Mouse (Mus musculus): ENCODE results near the gene Cdc5l. TPM values are rescaled to one million over a fixed set of nuclear protein-coding genes. Genes with fewer than 3 reads are reported as not detected.
"Not testable (repeated sequence)": the region's sequence is repeated elsewhere in the genome, so short reads cannot be mapped to it uniquely, and the experiment has no call there.

The Cdc5l gene
- polyA plus RNA-seq, 1 experiment = not detected

DNA sequence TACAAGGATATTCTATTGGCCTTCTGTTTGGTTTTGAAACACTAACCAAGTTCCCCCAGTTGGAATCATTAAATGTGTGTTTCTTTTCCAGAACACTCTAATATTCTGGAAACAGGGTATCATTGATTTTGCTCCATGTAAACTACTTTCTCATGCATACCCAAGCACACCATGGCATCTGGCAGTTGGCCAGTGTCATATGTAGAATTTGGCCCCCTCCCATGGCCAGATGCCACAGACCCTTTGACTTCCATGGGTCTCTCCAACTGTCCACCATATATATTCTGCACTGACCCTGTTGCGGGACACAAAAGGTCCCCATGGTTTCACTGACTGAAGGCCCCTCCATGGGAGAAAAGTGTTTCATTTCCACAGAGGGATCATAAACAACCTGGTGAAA, 18.7 kb upstream of the Cdc5l start:
- H3K4me1 ChIP-seq (ENCODE audit: control insufficient read depth, insufficient read depth, low read length) = peaks cover 5% of the 10 kb centered on the region; the same call in 1 of the 2 replicates
- H3K27ac ChIP-seq (ENCODE audit: insufficient read depth, low read depth, low read length) = no peak overlapping the region
- WGBS = 100% methylated on average over 1 of the region's 1 CpGs
- no peak overlapping the region for H3K4me3 ChIP-seq (ENCODE audit: insufficient read depth, low read depth, low read length)
- no peak for TF ChIP-seq CTCF (IDR thresholded peaks at IDR 0.05; ENCODE audit: insufficient read depth, low read depth, low read length)
- TF ChIP-seq POLR2A (IDR thresholded peaks at IDR 0.05; ENCODE audit: insufficient read depth, low read depth, low read length) = no peak

DNA sequence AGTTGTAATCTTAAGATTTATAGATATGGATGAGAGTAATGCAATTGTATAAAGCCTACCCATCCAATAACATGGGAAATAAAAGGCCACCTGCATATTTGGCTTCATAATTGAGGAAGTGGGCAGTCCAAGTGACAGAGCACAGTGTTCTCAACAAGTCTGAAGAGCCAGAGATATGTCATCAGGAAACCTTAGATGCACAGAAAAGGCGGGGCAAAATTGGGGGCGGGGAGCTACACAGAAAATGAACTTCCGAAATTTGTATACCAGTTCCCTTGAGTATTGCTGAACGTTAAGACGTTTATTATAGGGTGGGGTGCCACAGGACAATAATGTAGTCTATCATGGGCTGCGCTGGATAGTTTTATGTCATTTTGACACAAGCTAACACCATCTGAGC, 16.6 kb upstream of the Cdc5l start:
- WGBS = 83% methylated on average over 6 of the region's 6 CpGs
- no peaks in the 10 kb centered on the region for H3K4me1 ChIP-seq (ENCODE audit: control insufficient read depth, insufficient read depth, low read length)
- H3K4me3 ChIP-seq (ENCODE audit: insufficient read depth, low read depth, low read length) = no peak overlapping the region
- TF ChIP-seq POLR2A (IDR thresholded peaks at IDR 0.05; ENCODE audit: insufficient read depth, low read depth, low read length) (no peak), CTCF (IDR thresholded peaks at IDR 0.05; ENCODE audit: insufficient read depth, low read depth, low read length) (no peak)
- no peak overlapping the region for H3K27ac ChIP-seq (ENCODE audit: insufficient read depth, low read depth, low read length)

DNA sequence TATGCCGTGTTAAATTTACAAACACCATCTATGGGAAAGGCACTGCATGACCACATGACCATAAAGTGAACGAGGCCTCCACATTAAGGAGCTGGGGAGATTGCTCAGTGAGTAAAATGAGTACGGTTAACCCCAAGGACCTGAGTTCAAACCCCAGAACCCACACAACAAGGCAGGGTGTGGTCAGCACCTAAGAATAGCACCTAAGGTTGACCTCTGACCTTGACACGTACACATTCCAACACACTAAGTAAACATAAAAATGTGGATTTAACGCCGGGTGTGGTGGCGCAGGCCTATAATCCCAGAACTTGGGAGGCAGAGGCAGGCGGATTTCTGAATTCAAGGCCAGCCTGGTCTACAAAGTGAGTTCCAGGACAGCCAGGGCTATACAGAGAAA, 16.0 kb upstream of the Cdc5l start:
- H3K4me1 ChIP-seq (ENCODE audit: control insufficient read depth, insufficient read depth, low read length) = no peaks in the 10 kb centered on the region
- 97% methylated on average over 8 of the region's 8 CpGs for WGBS
- H3K4me3 ChIP-seq (ENCODE audit: insufficient read depth, low read depth, low read length) = no peak overlapping the region
- H3K27ac ChIP-seq (ENCODE audit: insufficient read depth, low read depth, low read length) = no peak overlapping the region
- TF ChIP-seq POLR2A (IDR thresholded peaks at IDR 0.05; ENCODE audit: insufficient read depth, low read depth, low read length) = no peak
- TF ChIP-seq CTCF (IDR thresholded peaks at IDR 0.05; ENCODE audit: insufficient read depth, low read depth, low read length) = no peak

DNA sequence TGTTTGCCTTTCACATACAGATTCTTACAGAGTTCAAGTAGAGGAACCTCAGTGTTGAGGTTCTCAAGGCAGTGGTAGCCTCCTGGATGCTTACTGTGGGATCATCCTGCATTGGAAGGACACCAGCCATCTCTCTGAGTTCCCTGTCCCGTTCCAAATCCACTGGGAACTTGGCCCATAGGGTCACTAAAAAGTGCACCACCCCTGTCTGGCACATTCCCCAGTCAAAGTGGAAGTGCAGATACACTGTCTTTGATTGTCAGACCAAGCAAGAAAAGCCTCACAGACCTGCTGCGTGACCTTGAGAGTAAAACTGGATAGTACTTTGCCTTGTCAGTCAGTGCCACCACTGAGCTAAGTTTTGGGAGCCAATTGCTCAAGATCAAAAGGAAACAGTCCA, 13.5 kb upstream of the Cdc5l start:
- TF ChIP-seq CTCF (IDR thresholded peaks at IDR 0.05; ENCODE audit: insufficient read depth, low read depth, low read length) (no peak), POLR2A (IDR thresholded peaks at IDR 0.05; ENCODE audit: insufficient read depth, low read depth, low read length) (no peak)
- Histone ChIP-seq H3K4me3 (ENCODE audit: insufficient read depth, low read depth, low read length) (no peak overlapping the region), H3K4me1 (ENCODE audit: control insufficient read depth, insufficient read depth, low read length) (no peaks in the 10 kb centered on the region), H3K27ac (ENCODE audit: insufficient read depth, low read depth, low read length) (no peak overlapping the region)
- 80% methylated on average over 2 of the region's 2 CpGs for WGBS

DNA sequence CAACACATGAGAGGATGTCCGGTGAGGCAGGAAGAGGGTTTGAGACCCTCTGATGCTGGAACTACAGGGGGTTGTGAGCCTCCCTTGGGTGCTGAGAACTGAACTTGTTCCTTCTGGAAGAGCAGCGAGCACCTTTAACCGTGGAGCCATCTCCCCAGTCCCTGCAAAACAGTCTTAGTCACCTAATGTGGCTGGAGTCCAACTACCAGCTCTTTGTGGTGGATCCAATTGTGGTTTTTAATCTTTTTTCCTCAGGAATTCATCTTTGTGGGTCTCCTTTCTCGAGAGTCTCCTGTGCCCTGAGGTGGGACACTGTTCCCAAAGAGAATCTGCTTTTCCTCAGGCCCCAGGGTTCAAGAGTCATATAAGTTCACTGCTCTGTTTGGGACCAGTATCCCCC, 12.4 kb upstream of the Cdc5l start:
- 84% methylated on average over 4 of the region's 4 CpGs for WGBS

DNA sequence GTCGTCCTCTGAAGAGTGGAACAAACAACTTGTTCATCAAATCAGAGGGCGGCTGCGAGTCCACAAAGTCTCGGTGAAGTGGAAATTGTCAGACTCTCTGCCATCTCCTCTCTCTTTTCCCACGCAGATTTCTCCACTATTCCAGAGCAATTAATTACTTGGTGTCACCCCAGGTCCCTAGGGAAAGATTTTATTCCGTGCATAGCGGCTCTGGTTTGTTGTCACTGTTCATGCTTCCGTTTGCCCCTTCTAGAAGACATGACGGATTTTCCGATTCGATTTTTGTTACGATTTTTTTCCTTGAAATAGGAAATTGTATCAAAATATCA, 689 bp upstream of the Cdc5l start:
- TF ChIP-seq POLR2A (IDR thresholded peaks at IDR 0.05; ENCODE audit: insufficient read depth, low read depth, low read length) (no peak), CTCF (IDR thresholded peaks at IDR 0.05; ENCODE audit: insufficient read depth, low read depth, low read length) (no peak)
- Histone ChIP-seq H3K4me3 (ENCODE audit: insufficient read depth, low read depth, low read length) (peak overlapping the region; percentile 59), H3K4me1 (ENCODE audit: control insufficient read depth, insufficient read depth, low read length) (peaks cover 2% of the 10 kb centered on the region; the same call in 1 of the 2 replicates), H3K27ac (ENCODE audit: insufficient read depth, low read depth, low read length) (no peak overlapping the region; the same call in 1 of the 2 replicates)
- WGBS = 4% methylated on average over 12 of the region's 12 CpGs

More for the DNA sequence above, 12.4 kb upstream of the Cdc5l start:
- no peak overlapping the region for H3K4me3 ChIP-seq (ENCODE audit: insufficient read depth, low read depth, low read length)
- no peak overlapping the region for H3K27ac ChIP-seq (ENCODE audit: insufficient read depth, low read depth, low read length)
- no peaks in the 10 kb centered on the region for H3K4me1 ChIP-seq (ENCODE audit: control insufficient read depth, insufficient read depth, low read length)
- TF ChIP-seq CTCF (IDR thresholded peaks at IDR 0.05; ENCODE audit: insufficient read depth, low read depth, low read length) = no peak
- no peak for TF ChIP-seq POLR2A (IDR thresholded peaks at IDR 0.05; ENCODE audit: insufficient read depth, low read depth, low read length)

DNA sequence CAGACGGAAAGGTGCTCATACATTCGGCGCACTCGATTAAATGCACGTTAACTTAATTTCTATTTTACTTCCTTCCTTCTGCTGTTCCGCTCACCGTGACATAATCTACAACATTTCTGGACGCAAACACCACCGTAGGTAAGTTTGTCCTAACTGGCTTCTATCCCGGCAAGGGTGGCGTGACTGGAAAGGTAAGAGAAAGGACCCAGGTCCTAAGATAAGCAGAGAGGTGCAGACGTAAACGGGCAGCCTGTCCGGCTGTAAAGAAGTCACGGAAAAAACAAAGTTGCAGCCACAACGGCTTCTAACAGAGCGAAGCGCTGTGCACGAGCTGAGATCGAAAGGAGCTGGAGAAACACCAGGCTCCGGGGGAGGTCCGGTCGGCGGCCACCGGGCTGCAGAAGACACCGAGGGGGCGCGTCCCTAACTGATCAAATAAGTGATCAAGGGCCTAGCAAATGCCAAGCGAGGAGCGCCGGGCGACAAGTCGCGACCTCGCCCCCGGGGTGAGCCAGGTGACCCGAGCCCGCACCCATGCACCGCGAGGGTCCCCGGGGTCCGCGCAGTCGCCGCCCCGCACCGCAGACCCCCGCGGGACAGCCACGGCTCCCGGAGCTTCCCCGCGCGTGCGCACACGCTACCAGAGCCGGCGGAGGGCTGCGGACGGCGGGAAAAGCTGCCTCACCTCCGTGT, 685 bp downstream of the Cdc5l start:
- Histone ChIP-seq H3K4me3 (ENCODE audit: insufficient read depth, low read depth, low read length) (peak overlapping the region; percentile 59), H3K4me1 (ENCODE audit: control insufficient read depth, insufficient read depth, low read length) (peaks cover 2% of the 10 kb centered on the region; the same call in 1 of the 2 replicates), H3K27ac (ENCODE audit: insufficient read depth, low read depth, low read length) (peak overlapping the region; percentile 86)
- WGBS = under 1% methylated on average over 62 of the region's 62 CpGs
- no peak for TF ChIP-seq POLR2A (IDR thresholded peaks at IDR 0.05; ENCODE audit: insufficient read depth, low read depth, low read length)
- TF ChIP-seq CTCF (IDR thresholded peaks at IDR 0.05; ENCODE audit: insufficient read depth, low read depth, low read length) = no peak

DNA sequence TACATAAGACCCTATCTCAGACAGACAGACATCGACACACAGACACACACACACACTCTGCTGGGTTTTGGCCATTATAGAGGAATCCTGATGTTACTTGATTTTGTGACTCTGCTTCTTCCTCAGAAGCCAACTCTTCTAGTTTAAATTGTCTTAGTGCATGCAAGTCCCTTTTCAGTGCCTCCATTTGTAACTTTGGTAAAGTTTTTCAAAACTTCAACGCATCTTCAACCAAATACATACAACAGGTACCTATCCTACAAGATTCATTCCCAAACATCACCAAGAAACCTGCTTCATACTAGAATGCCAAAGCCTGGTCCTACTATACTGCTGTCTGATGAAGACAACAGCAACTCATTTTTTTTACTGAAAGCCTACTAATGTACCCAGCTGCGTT, 1.5 kb downstream of the Cdc5l start:
- no peak overlapping the region for H3K4me3 ChIP-seq (ENCODE audit: insufficient read depth, low read depth, low read length)
- no peak overlapping the region for H3K27ac ChIP-seq (ENCODE audit: insufficient read depth, low read depth, low read length)
- WGBS = 61% methylated on average over 3 of the region's 3 CpGs
- no peak for TF ChIP-seq CTCF (IDR thresholded peaks at IDR 0.05; ENCODE audit: insufficient read depth, low read depth, low read length)
- no peak for TF ChIP-seq POLR2A (IDR thresholded peaks at IDR 0.05; ENCODE audit: insufficient read depth, low read depth, low read length)
- H3K4me1 ChIP-seq (ENCODE audit: control insufficient read depth, insufficient read depth, low read length) = peaks cover 2% of the 10 kb centered on the region; the same call in 1 of the 2 replicates

DNA sequence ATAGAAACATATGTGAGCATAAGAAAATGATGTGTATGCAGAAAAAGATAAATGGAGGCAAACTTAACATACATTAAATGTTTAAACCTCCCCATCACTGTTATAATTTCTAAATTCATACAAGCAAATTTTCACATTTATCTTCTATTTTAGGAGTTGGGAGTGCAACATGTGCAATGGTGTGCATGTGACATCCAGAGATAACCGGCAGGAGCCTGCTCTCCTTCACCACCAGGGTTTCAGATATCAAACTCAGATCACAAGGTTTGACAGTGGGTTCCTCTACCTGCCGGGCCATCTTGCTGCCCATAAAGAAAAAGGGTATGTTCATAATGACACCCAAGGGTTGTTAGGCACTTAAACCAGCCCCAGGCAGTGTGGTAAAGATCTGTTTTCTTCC, 16.1 kb downstream of the Cdc5l start:
- TF ChIP-seq POLR2A (IDR thresholded peaks at IDR 0.05; ENCODE audit: insufficient read depth, low read depth, low read length) = no peak
- no peak for TF ChIP-seq CTCF (IDR thresholded peaks at IDR 0.05; ENCODE audit: insufficient read depth, low read depth, low read length)
- H3K4me1 ChIP-seq (ENCODE audit: control insufficient read depth, insufficient read depth, low read length) = no peaks in the 10 kb centered on the region
- 85% methylated on average over 2 of the region's 2 CpGs for WGBS
- no peak overlapping the region for H3K27ac ChIP-seq (ENCODE audit: insufficient read depth, low read depth, low read length)
- H3K4me3 ChIP-seq (ENCODE audit: insufficient read depth, low read depth, low read length) = no peak overlapping the region

DNA sequence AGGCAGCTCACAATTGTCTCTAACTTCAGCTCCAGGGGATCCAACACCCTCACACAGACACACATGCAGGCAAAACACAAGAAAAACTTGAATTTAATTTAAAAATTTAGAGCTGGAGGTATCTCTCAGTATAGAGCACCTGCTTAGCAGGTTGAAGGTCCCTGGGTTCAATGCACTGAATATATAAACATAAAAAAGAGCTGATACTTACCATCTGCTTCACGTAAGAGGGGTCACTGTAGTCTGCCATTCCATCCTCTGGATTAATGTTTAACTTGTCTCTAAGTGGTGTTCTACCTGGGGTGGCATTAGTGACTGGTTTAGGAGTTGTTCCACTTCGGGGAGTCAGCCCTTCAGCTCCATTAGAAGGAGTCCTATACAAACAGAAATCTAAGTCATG, 21.9 kb downstream of the Cdc5l start:
- H3K4me3 ChIP-seq (ENCODE audit: insufficient read depth, low read depth, low read length); H3K27ac ChIP-seq (ENCODE audit: insufficient read depth, low read depth, low read length); H3K4me1 ChIP-seq (ENCODE audit: control insufficient read depth, insufficient read depth, low read length): not testable (repeated sequence)
- WGBS = 91% methylated on average over 2 of the region's 2 CpGs

Data from olfactory bulb, adult 2 months (tissue).